Mouse (Mus musculus) skeletal muscle tissue, postnatal 0 days (tissue): ENCODE measurements around the gene Hoxb6. TPM values are rescaled to one million over a fixed set of nuclear protein-coding genes. Genes with fewer than 3 reads are reported as not detected.

Experiments used
- microRNA counts: library from miRNA; unstranded; fragments of <30 nt; microRNA quantifications from one replicate; lab custom pipeline; 2015
- microRNA-seq, 2 experiments: library from miRNA; unstranded; fragments of <30 nt; microRNA quantifications; one replicate each; pipeline ENCODE4; 2016
- polyA plus RNA-seq: library from polyadenylated mRNA; unstranded; fragments of >200 nt; fragmentation: Nextera tagmentation; extraction: Ambion mirVana; gene quantifications from 2 replicates; pipeline ENCODE4 v1.2.1, GENCODE M21; 2015

Gene Hoxb6
- polyA plus RNA-seq: 0.23 and 0.43 TPM in 2 replicates

GRCm38 (mm10) chr11:96291681-96292564 lies at the start of gene Hoxb6:
Hoxb6 (plus strand) TSS chr11:96292476.

GRCm38 (mm10) chr11:96270996-96271540 lies 21.2 kb upstream of the Hoxb6 start, which contains the start of gene Hoxb9:
Hoxb9 (plus strand) TSS chr11:96271457.

GRCm38 (mm10) chr11:96281855-96282570 lies 10.3 kb upstream of the Hoxb6 start, which contains the start of gene Hoxb8:
Hoxb8 (plus strand) TSS chr11:96281905.

GRCm38 (mm10) chr11:96285771-96286738 lies 6.2 kb upstream of the Hoxb6 start, which contains the start of gene Hoxb7:
Hoxb7 (plus strand) TSS chr11:96286623.

GRCm38 (mm10) chr11:96303151-96304099 lies 11.1 kb downstream of the Hoxb6 start, which contains the start of gene Hoxb5:
Hoxb5 (plus strand) TSS chr11:96303336.

GRCm38 (mm10) chr11:96317608-96318367 lies 25.5 kb downstream of the Hoxb6 start, which contains the start of gene Hoxb4:
Hoxb4 (plus strand) TSS chr11:96318267.

GRCm38 (mm10) chr11:96323154-96323553 lies 30.9 kb downstream of the Hoxb6 start, which contains the start of gene Hoxb3:
Hoxb3 (plus strand) TSS chr11:96323326.

GRCm38 (mm10) chr11:96350341-96350624 lies 58.0 kb downstream of the Hoxb6 start, which contains the start of gene Hoxb2:
Hoxb2 (plus strand) TSS chr11:96350525.

MicroRNA genes within 50 kb of the gene (microRNA counts, 519-probe panel; counts per million panel counts)
- microRNA mmu-miR-10a (lab: Ali Mortazavi, UCI) (2,709 counts per million, percentile 70 among the panel's probes with 10 or more counts), microRNA mmu-miR-196a (lab: Ali Mortazavi, UCI) (5,297 counts per million, percentile 88 among the panel's probes with 10 or more counts)

Small RNA genes lying within 50 kb of the gene (microRNA-seq; reads per million reads assigned to microRNA genes)
- 1,921 to 2,023 reads per million in 2 experiments for gene Mir10a
- gene Mir196a-1: 9.3 to 14.0 reads per million in 2 experiments

Other genes with a start within 250 kb of the Hoxb6 start
- gene Ube2z, start 227.1 kb upstream of the Hoxb6 start, polyA plus RNA-seq: 17.8 and 18.8 TPM in 2 replicates
- gene Atp5g1, start 216.8 kb upstream of the Hoxb6 start, polyA plus RNA-seq: 2,104 and 2,569 TPM in 2 replicates
- gene Calcoco2, start 180.5 kb upstream of the Hoxb6 start, polyA plus RNA-seq: not detected in 2 replicates
- not detected in 2 replicates for gene Ttll6, start 158.7 kb upstream of the Hoxb6 start, polyA plus RNA-seq
- gene Hoxb13, start 98.2 kb upstream of the Hoxb6 start, polyA plus RNA-seq: not detected in 2 replicates
- 0.51 and 0.63 TPM in 2 replicates for gene Hoxb9, start 21.0 kb upstream of the Hoxb6 start, polyA plus RNA-seq
- gene Hoxb8, start 10.6 kb upstream of the Hoxb6 start, polyA plus RNA-seq: 0.12 and 0.32 TPM in 2 replicates
- 2.2 and 2.9 TPM in 2 replicates for gene Hoxb7, start 5.9 kb upstream of the Hoxb6 start, polyA plus RNA-seq
- gene Hoxb5, start 10.9 kb downstream of the Hoxb6 start, polyA plus RNA-seq: 0.55 and 0.59 TPM in 2 replicates
- 0.14 and 0.16 TPM in 2 replicates for gene Hoxb4, start 25.8 kb downstream of the Hoxb6 start, polyA plus RNA-seq
- gene Hoxb3, start 30.9 kb downstream of the Hoxb6 start, polyA plus RNA-seq: 0.33 TPM in 1 of 2 replicates, not detected in the other
- 1.3 and 2.0 TPM in 2 replicates for gene Hoxb2, start 58.0 kb downstream of the Hoxb6 start, polyA plus RNA-seq
- gene Hoxb1, start 73.3 kb downstream of the Hoxb6 start, polyA plus RNA-seq: not detected in 2 replicates
- 0.16 and 0.32 TPM in 2 replicates for gene Skap1, start 172.1 kb downstream of the Hoxb6 start, polyA plus RNA-seq